Mouse (Mus musculus): ENCODE measurements around the gene Esrra. TPM values are rescaled to one million over a fixed set of nuclear protein-coding genes. Genes with fewer than 3 reads are reported as not detected.
A peak's percentile ranks its signal among the peaks of the same experiment; 100 is the strongest.

Gene Esrra
- total RNA-seq, 2 experiments from 2014 or later, result 38.7 to 63.0 TPM

DNA sequence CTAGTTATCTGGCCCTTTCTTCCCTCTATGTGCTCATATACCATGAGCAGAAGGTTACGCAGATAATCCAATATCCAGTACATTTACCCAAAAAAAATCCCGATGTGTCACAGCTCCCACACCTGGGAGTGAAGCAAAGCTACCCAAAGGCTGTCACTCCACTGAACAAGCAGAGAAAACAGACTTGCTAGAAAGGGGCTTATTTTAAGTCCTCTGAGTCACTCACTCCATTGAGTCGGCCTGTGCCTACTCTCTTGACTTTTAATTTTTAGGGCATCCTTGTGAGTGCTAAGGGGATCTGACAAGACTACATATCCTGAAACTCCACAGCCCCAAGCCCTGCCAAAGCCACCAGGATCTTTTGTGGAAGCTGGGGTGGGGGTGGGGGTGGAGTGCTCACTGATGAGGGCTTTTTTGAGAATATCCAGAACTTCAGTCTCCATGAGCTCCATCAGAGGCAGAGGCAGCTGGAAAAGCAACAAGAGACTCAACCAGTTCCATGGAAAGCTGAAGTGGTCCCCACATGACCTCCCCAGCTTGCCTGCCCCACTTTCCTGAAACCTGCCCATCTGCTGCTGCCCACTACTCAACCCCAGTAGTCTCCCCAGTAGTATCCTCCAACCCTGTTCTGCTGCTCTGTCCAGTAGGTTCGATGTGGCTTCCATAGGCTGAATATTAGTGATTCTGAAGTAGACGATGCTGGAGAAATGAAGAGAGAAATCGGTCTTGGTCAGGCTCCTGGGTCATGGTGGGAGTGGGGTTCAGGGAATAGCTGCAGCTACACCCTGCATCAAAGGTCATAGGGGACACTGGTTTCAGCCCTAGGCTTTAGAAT lies 1.5 kb upstream of the Esrra start:
- no peak for DNase-seq (ENCODE audit: low spot score in 2 of 2)

GRCm38 (mm10) chr19:6920741-6921636 lies 624 bp downstream of the Esrra start:
- peak; percentile 33 to 55 for DNase-seq (ENCODE audit: low spot score in 2 of 2)

GRCm38 (mm10) chr19:6919876-6920740 lies 1.5 kb downstream of the Esrra start:
- DNase-seq (ENCODE audit: low spot score in 2 of 2), result peak in 1 of 2 experiments; percentile 51

DNA sequence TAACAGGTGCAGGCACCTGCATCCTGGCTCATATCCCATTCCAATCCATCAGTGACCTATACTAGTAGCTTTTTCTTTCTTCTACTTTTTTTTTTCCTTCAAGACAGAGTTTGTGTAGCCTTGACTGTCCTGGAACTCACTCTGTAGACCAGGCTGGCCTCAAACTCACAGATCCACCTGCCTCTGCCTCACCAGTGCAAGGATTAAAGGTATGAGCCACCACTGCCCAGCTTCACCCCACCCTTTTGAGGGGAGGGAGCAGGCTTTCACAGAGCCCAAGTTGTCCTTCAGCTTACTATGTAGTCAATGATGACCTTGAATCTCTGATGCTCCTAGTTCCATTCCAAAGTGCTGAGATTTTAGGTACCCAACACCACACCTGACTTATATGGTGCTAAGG lies 2.2 kb downstream of the Esrra start:
- DNase-seq (ENCODE audit: low spot score in 2 of 2), result no peak

GRCm38 (mm10) chr19:6918321-6918720 lies 3.3 kb downstream of the Esrra start:
- no peak for DNase-seq (ENCODE audit: low spot score in 2 of 2)

DNA sequence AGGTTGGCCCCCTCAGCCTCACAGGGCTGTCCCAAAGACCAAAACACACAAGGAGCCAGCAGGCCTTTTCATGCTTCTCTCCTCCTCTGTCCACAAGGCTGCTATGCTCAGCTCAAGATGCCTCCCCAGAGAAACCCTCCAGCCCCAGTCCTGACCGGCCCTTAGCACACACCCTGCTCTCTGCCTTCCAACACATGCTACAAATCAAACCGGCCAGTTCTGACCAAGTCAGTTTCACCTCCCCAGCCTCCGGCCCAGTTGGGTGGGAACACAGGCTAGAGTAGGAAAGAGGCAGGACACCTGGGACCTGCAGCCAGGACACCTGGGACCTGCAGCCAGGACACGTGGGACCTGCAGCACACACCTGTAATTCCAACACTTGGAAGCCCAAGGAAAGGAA lies 5.1 kb downstream of the Esrra start:
- no peak for DNase-seq (ENCODE audit: low spot score in 2 of 2)

- no peak for DNase-seq (ENCODE audit: low spot score in 2 of 2)
Measured at GRCm38 (mm10) chr19:6915276-6915675, 6.3 kb downstream of the Esrra start.

DNA sequence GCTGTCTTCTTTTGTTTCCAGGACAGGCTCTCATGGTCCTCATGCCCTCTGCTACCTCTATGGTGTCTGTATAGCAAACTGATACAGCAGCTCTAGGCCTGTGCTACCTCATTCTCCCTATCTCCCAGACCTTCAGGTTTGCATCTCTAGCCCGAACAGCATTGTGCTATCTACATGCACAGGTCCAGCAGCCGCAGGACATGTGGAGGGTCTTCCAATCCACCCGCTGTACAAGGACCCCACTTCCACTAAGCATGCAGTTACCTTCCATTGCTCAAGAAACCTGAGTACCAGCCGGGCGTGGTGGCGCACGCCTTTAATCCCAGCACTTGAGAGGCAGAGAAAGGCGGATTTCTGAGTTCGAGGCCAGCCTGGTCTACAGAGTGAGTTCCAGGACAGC lies 7.1 kb downstream of the Esrra start:
- no peak for DNase-seq (ENCODE audit: low spot score in 2 of 2)

DNA sequence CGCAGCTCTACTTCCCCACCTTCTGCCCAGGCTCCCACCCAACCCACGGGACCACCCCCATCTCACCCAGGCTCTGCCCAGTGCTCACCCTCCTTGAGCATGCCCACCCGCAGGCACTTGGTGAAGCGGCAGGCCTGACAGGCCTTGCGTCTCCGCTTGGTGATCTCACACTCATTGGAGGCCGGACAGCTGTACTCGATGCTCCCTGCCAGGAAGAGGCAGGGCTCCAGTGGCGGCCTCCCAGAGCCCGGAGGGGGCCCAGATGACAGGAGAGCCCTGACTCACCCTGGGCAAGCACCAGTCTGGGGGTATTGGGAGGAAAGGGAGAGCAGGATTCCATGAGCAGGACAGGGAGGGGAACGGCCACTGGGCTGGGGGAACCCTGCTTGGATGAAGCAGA lies 7.6 kb downstream of the Esrra start:
- no peak for DNase-seq (ENCODE audit: low spot score in 2 of 2)

DNA sequence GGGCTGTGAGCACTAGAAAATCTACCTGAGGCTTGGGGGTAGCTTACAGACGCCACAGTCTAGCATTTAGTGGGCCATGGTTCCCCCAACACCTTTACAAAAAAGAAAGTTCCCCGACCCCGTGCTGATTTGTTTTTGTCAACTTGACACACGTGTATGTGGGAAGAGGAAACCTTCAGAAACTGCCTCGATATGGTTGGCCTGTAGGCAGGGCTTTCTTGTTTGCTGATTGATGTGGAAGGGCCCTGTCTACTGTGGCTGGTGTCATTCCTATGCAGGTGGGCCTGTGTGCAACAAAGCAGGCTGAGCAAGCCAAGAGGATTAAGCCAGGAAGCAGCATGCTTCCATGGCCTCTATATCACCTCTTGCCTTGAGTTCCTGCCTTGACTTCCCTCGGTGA lies 8.6 kb downstream of the Esrra start:
- no peak for DNase-seq (ENCODE audit: low spot score in 2 of 2)

- DNase-seq (ENCODE audit: low spot score in 2 of 2), result no peak
Measured at GRCm38 (mm10) chr19:6912205-6912970, 9.2 kb downstream of the Esrra start.

DNA sequence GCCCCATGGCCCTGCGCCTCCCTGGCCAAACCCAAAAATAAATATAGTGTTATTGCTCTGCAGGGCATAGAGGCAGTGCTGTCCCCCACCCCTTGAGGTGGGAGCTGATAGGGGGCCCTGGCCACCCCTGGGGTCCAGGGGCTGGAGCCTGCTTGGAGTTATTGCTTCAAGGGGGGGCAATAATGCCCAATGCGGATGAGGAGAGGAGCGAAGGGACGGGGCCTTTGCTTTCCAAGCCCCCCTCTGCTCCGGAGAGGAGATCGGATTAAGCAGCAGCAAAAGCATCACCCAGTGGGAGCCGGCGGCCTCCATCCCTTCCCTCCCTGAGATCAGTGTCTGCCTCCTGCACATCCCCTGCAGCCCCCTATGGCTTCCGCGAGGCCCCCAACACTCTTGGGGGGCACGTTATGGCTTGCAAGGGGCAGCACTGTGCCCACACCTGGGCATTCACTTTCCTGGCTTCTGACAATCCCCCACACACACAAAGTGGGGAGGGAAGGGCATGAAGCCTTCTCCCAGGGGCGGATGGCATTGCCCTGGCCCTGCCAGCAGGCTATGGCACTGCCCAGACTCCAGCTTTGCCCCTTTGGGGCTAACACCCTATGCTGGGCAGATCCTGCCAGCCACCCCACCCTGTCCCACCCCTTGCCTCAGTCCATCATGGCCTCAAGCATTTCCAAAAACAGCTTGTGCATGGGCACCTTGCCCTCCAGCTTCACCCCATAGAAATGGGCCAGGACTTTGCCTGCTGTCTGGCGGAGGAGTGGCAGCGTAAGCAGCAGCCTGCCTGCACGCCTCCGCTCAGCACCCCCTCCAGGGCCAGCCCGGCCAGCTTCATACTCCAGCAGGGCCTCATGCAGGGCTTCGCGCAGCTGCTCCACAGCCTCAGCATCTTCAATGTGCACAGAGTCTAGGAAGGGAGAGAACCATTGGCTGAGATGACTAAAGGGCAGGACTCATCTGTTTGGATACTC lies 10.2 kb downstream of the Esrra start:
- no peak for DNase-seq (ENCODE audit: low spot score in 2 of 2)

GRCm38 (mm10) chr19:6910306-6910705 lies 11.3 kb downstream of the Esrra start:
- peak; percentile 53 to 54 for DNase-seq (ENCODE audit: low spot score in 2 of 2)

GRCm38 (mm10) chr19:6909507-6910289 lies 11.9 kb downstream of the Esrra start, which contains the start of the genes Trmt112 and Prdx5:
TSS of gene Trmt112 (plus strand) at chr19:6909698.
TSS of gene Prdx5 (minus strand) at chr19:6910106.
- DNase-seq (ENCODE audit: low spot score in 2 of 2), result peak; percentile 80 to 82

- DNase-seq (ENCODE audit: low spot score in 2 of 2), result no peak
Measured at GRCm38 (mm10) chr19:6909021-6909420, 12.6 kb downstream of the Esrra start.

- no peak for DNase-seq (ENCODE audit: low spot score in 2 of 2)
Measured at GRCm38 (mm10) chr19:6907811-6908540, 13.6 kb downstream of the Esrra start.

GRCm38 (mm10) chr19:6907094-6907493 lies 14.5 kb downstream of the Esrra start:
- DNase-seq (ENCODE audit: low spot score in 2 of 2), result peak in 1 of 2 experiments; percentile 15
